Mouse (Mus musculus) cortical plate, adult 2 months (tissue): ENCODE measurements around the gene Pcp4l1.

Experiments
- CTCF ChIP-seq: fragments of 200-500 bp; IDR thresholded peaks from 2 replicates; pipeline ENCODE4 v1.5.1; 2011; ENCODE audit warnings: mild to moderate bottlenecking, control low read depth, low read length; ENCODE audit not compliant: insufficient read depth; ENCODE audit errors: extremely low read depth
- POLR2A ChIP-seq: fragments of 200-500 bp; IDR thresholded peaks from 2 replicates; pipeline ENCODE4 v1.6.1; 2011; ENCODE audit warnings: mild to moderate bottlenecking, low read length, control low read depth; ENCODE audit not compliant: insufficient read depth; ENCODE audit errors: extremely low read depth

DNA sequence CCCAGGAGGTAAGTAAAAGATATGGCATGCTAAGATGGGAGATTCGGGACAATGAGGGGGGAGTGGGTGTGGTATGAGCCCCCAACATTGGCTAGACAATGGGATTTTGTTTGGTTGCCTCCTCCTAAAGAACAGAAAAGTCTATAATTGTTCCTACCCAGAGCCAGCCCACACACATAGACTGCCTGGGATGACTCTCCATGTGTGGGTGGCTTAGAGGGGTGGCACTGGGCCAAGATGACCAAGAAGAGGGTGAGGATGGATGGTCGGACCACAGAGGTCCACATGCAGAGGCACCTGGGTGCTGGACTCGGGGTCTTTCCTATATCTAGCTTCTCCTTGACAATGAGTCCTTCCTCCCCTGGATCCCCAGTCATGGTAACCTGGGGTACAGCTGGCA, 39.4 kb downstream of the Pcp4l1 start:
- no peak for TF ChIP-seq CTCF
- TF ChIP-seq POLR2A: no peak
